Mouse (Mus musculus): ENCODE measurements around the gene Ppl. TPM values are rescaled to one million over a fixed set of nuclear protein-coding genes. Genes with fewer than 3 reads are reported as not detected.

The Ppl gene
- 1 to 10 TPM; 2.8 to 4.5 TPM for total RNA-seq (2021)
- long read RNA-seq, experiment 1, full-length matches to known transcripts = 1 of 6 reads
- long read RNA-seq, experiment 1, partial matches to known transcripts = 1 of 6 reads
- long read RNA-seq, experiment 1, other reads (novel, unspliced or antisense) = 4 of 6 reads
- long read RNA-seq, experiment 2, partial matches to known transcripts = 1 of 1 reads
- long read RNA-seq, experiment 2, other reads (novel, unspliced or antisense) = 0 of 1 reads

- no peak for DNase-seq (ENCODE audit: low spot score in 2 of 2)
- peak; percentile 44 for TF ChIP-seq CTCF (conservative IDR thresholded peaks at IDR 0.05)
- Histone ChIP-seq H3K27ac (peak within 1 kb of the TSS; percentile 69), H3K4me3 (peak within 1 kb of the TSS; percentile 57)
Measured at GRCm38 (mm10) chr16:5132401-5132801, at the start of gene Ppl. TSS of gene Ppl (minus strand) at chr16:5132421.

GRCm38 (mm10) chr16:5172636-5173035 is 40.4 kb upstream of the Ppl start:
- DNase-seq (ENCODE audit: low spot score in 2 of 2) = no peak
- Histone ChIP-seq H3K27ac (no peak overlapping the region), H3K4me3 (no peak overlapping the region)
- TF ChIP-seq CTCF (conservative IDR thresholded peaks at IDR 0.05) = no peak

GRCm38 (mm10) chr16:5168829-5169228 is 36.6 kb upstream of the Ppl start:
- no peak for DNase-seq (ENCODE audit: low spot score in 2 of 2)
- no peak overlapping the region for H3K27ac ChIP-seq

GRCm38 (mm10) chr16:5168038-5168437 is 35.8 kb upstream of the Ppl start:
- no peak for TF ChIP-seq CTCF (conservative IDR thresholded peaks at IDR 0.05)
- Histone ChIP-seq H3K4me3 (no peak overlapping the region), H3K27ac (no peak overlapping the region)
- no peak for DNase-seq (ENCODE audit: low spot score in 2 of 2)

More at GRCm38 (mm10) chr16:5168829-5169228, 36.6 kb upstream of the Ppl start:
- TF ChIP-seq CTCF (conservative IDR thresholded peaks at IDR 0.05) = no peak
- H3K4me3 ChIP-seq = no peak overlapping the region

- DNase-seq (ENCODE audit: low spot score in 2 of 2) = no peak
- TF ChIP-seq CTCF (conservative IDR thresholded peaks at IDR 0.05) = no peak
- H3K27ac ChIP-seq = no peak overlapping the region
- H3K4me3 ChIP-seq = no peak overlapping the region
Measured at GRCm38 (mm10) chr16:5164327-5164726, 32.1 kb upstream of the Ppl start.

- DNase-seq (ENCODE audit: low spot score in 2 of 2) = peak in 1 of 2 experiments; percentile 30
- no peak overlapping the region for H3K27ac ChIP-seq
- TF ChIP-seq CTCF (conservative IDR thresholded peaks at IDR 0.05) = no peak
Measured at GRCm38 (mm10) chr16:5159248-5159647, 27.0 kb upstream of the Ppl start.

GRCm38 (mm10) chr16:5157113-5157512 is 24.9 kb upstream of the Ppl start:
- TF ChIP-seq CTCF (conservative IDR thresholded peaks at IDR 0.05) = no peak
- H3K27ac ChIP-seq = no peak overlapping the region
- H3K4me3 ChIP-seq = no peak overlapping the region
- DNase-seq (ENCODE audit: low spot score in 2 of 2) = no peak

More at GRCm38 (mm10) chr16:5159248-5159647, 27.0 kb upstream of the Ppl start:
- no peak overlapping the region for H3K4me3 ChIP-seq

- no peak for TF ChIP-seq CTCF (conservative IDR thresholded peaks at IDR 0.05)
- Histone ChIP-seq H3K4me3 (no peak overlapping the region), H3K27ac (no peak overlapping the region)
- no peak for DNase-seq (ENCODE audit: low spot score in 2 of 2)
Measured at GRCm38 (mm10) chr16:5156495-5156894, 24.3 kb upstream of the Ppl start.

- Histone ChIP-seq H3K27ac (no peak overlapping the region), H3K4me3 (no peak overlapping the region)
- TF ChIP-seq CTCF (conservative IDR thresholded peaks at IDR 0.05) = no peak
- DNase-seq (ENCODE audit: low spot score in 2 of 2) = no peak
Measured at GRCm38 (mm10) chr16:5155014-5155413, 22.8 kb upstream of the Ppl start.

GRCm38 (mm10) chr16:5153299-5154026 is 21.2 kb upstream of the Ppl start:
- no peak for DNase-seq (ENCODE audit: low spot score in 2 of 2)
- no peak for TF ChIP-seq CTCF (conservative IDR thresholded peaks at IDR 0.05)
- H3K27ac ChIP-seq = peak overlapping the region; percentile 62; the same call in 1 of the 2 replicates

GRCm38 (mm10) chr16:5150544-5150943 is 18.3 kb upstream of the Ppl start:
- peak in 1 of 2 experiments; percentile 26 for DNase-seq (ENCODE audit: low spot score in 2 of 2)
- no peak overlapping the region for H3K4me3 ChIP-seq
- H3K27ac ChIP-seq = peak overlapping the region; percentile 78
- TF ChIP-seq CTCF (conservative IDR thresholded peaks at IDR 0.05) = no peak

More at GRCm38 (mm10) chr16:5153299-5154026, 21.2 kb upstream of the Ppl start:
- no peak overlapping the region for H3K4me3 ChIP-seq

- no peak for DNase-seq (ENCODE audit: low spot score in 2 of 2)
- Histone ChIP-seq H3K4me3 (peak within 1 kb of the TSS; percentile 58), H3K27ac (peak within 1 kb of the TSS; percentile 67; the same call in 1 of the 2 replicates)
- TF ChIP-seq CTCF (conservative IDR thresholded peaks at IDR 0.05) = no peak; the same call in 1 of the 2 replicates
Measured at GRCm38 (mm10) chr16:5147037-5147385, 14.8 kb upstream of the Ppl start, which contains the start of gene Sec14l5. TSS of gene Sec14l5 (plus strand) at chr16:5147109.

GRCm38 (mm10) chr16:5146367-5147036 is 14.3 kb upstream of the Ppl start:
- peak overlapping the region; percentile 67; the same call in 1 of the 2 replicates for H3K27ac ChIP-seq
- DNase-seq (ENCODE audit: low spot score in 2 of 2) = peak; percentile 39 to 43
- no peak for TF ChIP-seq CTCF (conservative IDR thresholded peaks at IDR 0.05)
- peak overlapping the region; percentile 58 for H3K4me3 ChIP-seq
